Mouse (Mus musculus) embryonic facial prominence, embryonic 11.5 days (tissue): Measurements from ENCODE around the gene Oaz1. TPM values are rescaled to one million over a fixed set of nuclear protein-coding genes. Genes with fewer than 3 reads are reported as not detected.

Experiments
- ATAC-seq: fragments of 200-750 bp; cut with Nextera tagmentation; replicated peaks from 2 replicates; pipeline ENCODE4 v1.8.0; 2017; ENCODE audit warnings: low read depth; ENCODE audit not compliant: insufficient number of reproducible peaks, low FRiP score, low TSS enrichment
- DNase-seq: peaks from one replicate; pipeline ENCODE4 v3.0.0-alpha.2; 2015; ENCODE audit warnings: low spot score
- H3K27ac ChIP-seq: fragments of 300-500 bp; sonication (generic); replicated peaks from 2 replicates; pipeline ENCODE4 v1.5.1; 2014; ENCODE audit warnings: mild to moderate bottlenecking, low read depth, low read length, control low read depth
- H3K27me3 ChIP-seq: fragments of 300-500 bp; sonication (generic); 2 replicates; pipeline ENCODE4 v1.6.1; 2014; ENCODE audit warnings: mild to moderate bottlenecking, low read length, moderate library complexity, mixed read lengths; ENCODE audit not compliant: control insufficient read depth, insufficient read depth
- H3K36me3 ChIP-seq: fragments of 300-500 bp; sonication (generic); replicated peaks from 2 replicates; pipeline ENCODE4 v1.6.1; 2014; ENCODE audit warnings: low read depth, mild to moderate bottlenecking, low read length, moderate library complexity, mixed read lengths; ENCODE audit not compliant: control insufficient read depth, insufficient read depth
- H3K4me1 ChIP-seq: fragments of 300-500 bp; sonication (generic); 2 replicates; pipeline ENCODE4 v1.6.1; 2014; ENCODE audit warnings: low read length, mixed read lengths; ENCODE audit not compliant: control insufficient read depth, insufficient read depth
- H3K4me2 ChIP-seq: fragments of 300-500 bp; sonication (generic); 2 replicates; pipeline ENCODE4 v1.6.1; 2014; ENCODE audit warnings: low read depth, mild to moderate bottlenecking, control low read depth, low read length, moderate library complexity
- H3K4me3 ChIP-seq: fragments of 300-500 bp; sonication (generic); 2 replicates; pipeline ENCODE4 v1.5.1; 2014; ENCODE audit warnings: low read depth, low read length, control low read depth
- H3K9ac ChIP-seq: fragments of 300-500 bp; sonication (generic); replicated peaks from 2 replicates; pipeline ENCODE4 v1.6.1; 2014; ENCODE audit warnings: mild to moderate bottlenecking, control low read depth, low read length
- H3K9me3 ChIP-seq: fragments of 300-500 bp; sonication (generic); replicated peaks from 2 replicates; pipeline ENCODE4 v1.6.1; 2016; ENCODE audit warnings: mild to moderate bottlenecking, low read length, inconsistent platforms, mixed read lengths; ENCODE audit not compliant: control insufficient read depth
- WGBS: fragments of 180-500 bp; shearing (Covaris S2); extraction: QIAGEN DNeasy Blood & Tissue Kit; methylation state at CpG from one replicate; pipeline ENCODE4 v1.1.7; 2014; 5-methylcytosine and 5-hydroxymethylcytosine counted together
- polyA plus RNA-seq: library from polyadenylated mRNA; unstranded; fragments of >200 nt; fragmentation: Nextera tagmentation; extraction: Ambion mirVana; gene quantifications from 2 replicates; pipeline ENCODE4 v1.2.1, GENCODE M21; 2014

Gene Oaz1
- polyA plus RNA-seq, 1 experiment from 2014 or later = 1,818 TPM

DNA sequence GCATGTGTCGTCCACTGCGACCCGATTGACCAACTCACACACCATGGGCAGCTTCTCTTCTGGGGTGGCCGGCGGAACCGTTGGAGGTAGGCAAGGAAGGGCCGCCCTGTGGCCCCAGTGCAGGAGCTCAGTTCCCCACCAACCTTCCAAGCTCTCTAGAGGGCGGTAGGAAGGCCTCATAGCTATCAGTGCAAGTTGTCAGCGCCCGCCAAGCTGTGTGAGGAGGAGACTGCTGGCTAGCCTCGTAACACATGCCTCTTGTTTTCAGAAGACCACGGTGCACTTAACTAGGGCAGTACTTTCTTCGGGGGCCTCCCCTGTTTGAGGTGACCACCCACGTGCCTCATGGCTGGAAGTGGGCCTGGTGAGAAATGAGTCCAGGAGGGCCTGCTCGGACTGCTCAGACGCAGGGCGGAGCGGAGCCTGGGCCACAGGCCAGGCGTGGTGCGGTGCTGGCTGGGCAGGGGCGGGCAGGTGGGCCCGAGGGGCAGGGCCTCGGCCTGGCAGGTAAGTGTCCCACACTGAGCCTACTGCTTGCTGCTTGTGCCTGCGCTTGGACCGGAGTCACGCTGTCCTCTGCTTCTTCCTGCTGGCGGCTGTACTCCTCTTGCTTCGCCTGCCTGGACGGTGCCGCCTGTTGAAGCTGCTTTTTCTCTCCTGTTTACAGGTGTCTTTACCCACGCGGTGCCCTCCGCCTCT, 34.8 kb upstream of the Oaz1 start:
- ATAC-seq (no peak), DNase-seq (no peak)
- peaks cover 33% of the 10 kb centered on the region for H3K36me3 ChIP-seq
- no peaks in the 10 kb centered on the region for H3K9me3 ChIP-seq
- H3K4me3 ChIP-seq = no peak overlapping the region
- no peaks in the 10 kb centered on the region for H3K4me1 ChIP-seq
- H3K27ac ChIP-seq = no peak overlapping the region
- H3K27me3 ChIP-seq = no peaks in the 10 kb centered on the region
- 83% methylated on average over 33 of the region's 33 CpGs for WGBS
- no peak overlapping the region for H3K9ac ChIP-seq
- no peak overlapping the region for H3K4me2 ChIP-seq

DNA sequence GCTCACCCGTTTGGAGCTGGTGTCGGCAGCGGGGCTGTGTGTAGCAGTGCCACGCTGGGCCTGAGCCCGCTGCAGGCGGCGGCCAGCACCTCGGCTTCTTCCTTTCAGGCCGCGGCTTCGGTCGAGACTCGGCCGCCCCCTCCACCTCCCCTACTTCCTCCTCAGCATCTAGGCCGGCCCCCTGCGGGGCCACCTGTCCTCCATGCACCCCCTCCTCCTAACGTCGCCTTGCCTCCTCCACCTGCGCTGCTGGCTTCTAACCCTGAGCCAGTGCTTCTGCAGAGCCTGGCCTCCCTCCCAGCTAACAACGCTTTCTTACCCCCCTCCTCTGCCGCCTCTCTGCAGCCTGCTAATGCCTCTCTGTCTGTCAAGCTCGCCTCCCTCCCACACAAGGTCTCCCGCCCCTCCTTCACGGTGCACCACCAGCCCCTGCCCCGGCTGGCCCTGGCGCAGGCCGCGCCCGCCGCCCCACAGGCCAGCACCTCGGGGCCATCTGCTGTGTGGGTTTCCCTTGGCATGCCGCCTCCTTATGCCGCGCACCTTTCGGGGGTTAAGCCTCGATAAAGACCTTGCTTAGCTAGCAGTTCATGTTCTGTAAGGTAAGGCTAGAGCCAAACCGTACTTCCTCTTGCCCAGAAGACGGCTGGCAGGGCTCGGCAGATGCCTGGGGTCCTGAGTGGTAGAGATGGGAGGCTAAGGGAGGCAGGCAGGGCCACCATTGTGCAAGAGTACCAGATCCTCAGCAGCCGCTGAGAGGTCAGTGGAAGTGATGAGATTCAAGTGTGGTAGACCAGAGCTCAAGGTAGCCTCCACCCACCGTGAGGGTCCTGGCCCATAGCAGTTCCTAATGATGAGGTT, 34.1 kb upstream of the Oaz1 start:
- ATAC-seq = no peak
- no peaks in the 10 kb centered on the region for H3K27me3 ChIP-seq
- no peak overlapping the region for H3K4me3 ChIP-seq

DNA sequence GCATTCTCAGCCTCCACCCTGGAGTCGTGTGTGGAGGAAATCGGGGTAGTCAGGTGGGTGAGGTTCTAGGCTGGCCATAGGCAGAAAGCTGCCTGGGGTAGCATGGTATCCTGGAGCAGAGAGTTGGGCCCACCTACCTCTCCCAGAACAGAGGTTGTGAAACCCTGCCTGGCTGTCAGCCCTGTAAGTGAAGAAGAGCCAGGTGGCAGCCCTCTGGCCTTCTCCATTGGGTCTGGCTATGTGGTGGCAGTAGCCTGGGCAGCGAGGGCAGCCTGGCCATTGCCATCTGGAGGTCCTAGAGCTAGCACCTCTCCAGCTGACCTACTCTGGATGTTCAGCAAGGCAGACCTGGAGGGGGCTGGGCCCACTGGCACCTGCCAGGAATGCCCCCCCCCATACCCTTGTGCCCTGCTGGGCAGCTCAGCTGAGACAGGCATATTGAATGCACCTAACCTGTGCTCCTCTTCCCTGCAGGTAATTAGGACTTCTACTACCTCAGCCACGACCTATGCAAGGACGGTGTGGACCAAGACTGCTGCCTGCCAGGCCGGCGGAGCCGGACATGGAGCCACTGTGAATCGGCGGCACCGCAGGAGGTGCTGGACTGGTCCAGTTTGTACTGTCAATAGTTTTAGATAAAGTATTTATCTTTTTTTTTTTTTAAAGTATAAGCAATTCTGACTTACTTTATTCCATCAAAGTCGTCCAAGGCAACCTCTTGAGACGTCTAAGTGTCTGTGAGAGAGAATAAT, 33.2 kb upstream of the Oaz1 start:
- H3K4me3 ChIP-seq = no peak overlapping the region
- peaks cover 33% of the 10 kb centered on the region for H3K36me3 ChIP-seq
- ATAC-seq = no peak

More for the DNA sequence above, 34.1 kb upstream of the Oaz1 start:
- DNase-seq = no peak
- H3K4me2 ChIP-seq = no peak overlapping the region
- no peak overlapping the region for H3K9ac ChIP-seq
- no peaks in the 10 kb centered on the region for H3K4me1 ChIP-seq
- 74% methylated on average over 41 of the region's 41 CpGs for WGBS
- H3K27ac ChIP-seq = no peak overlapping the region
- peaks cover 33% of the 10 kb centered on the region for H3K36me3 ChIP-seq
- no peaks in the 10 kb centered on the region for H3K9me3 ChIP-seq

DNA sequence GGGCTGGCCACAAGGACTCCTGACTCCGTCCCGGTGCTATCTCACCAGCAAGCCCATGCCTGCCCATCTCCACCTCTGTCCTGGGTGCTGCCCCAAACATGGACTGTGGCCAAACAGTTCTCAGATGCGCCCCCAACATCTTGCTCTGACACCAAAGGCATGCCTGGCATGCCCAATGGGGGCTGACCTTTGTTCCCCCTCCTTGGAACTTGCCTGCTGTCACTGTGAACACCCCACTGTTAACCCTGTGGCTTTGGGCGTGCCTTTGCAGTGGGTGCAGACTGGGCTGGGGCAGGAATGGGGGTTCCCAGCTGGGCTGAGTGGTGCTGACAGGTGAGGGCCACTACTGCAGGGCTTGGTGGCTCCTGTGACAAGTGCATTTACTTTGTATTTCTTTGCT, 32.7 kb upstream of the Oaz1 start:
- H3K9me3 ChIP-seq = no peaks in the 10 kb centered on the region
- no peaks in the 10 kb centered on the region for H3K4me1 ChIP-seq
- H3K27ac ChIP-seq = no peak overlapping the region
- WGBS = 91% methylated on average over 4 of the region's 4 CpGs
- no peak overlapping the region for H3K9ac ChIP-seq
- DNase-seq = no peak
- ATAC-seq = no peak
- no peak overlapping the region for H3K4me2 ChIP-seq
- no peaks in the 10 kb centered on the region for H3K27me3 ChIP-seq
- H3K36me3 ChIP-seq = peaks cover 33% of the 10 kb centered on the region
- H3K4me3 ChIP-seq = no peak overlapping the region

More for the DNA sequence above, 33.2 kb upstream of the Oaz1 start:
- 90% methylated on average over 13 of the region's 13 CpGs for WGBS
- Histone ChIP-seq H3K27ac (no peak overlapping the region), H3K27me3 (no peaks in the 10 kb centered on the region), H3K9me3 (no peaks in the 10 kb centered on the region), H3K4me1 (no peaks in the 10 kb centered on the region), H3K9ac (no peak overlapping the region), H3K4me2 (no peak overlapping the region)
- DNase-seq = no peak

DNA sequence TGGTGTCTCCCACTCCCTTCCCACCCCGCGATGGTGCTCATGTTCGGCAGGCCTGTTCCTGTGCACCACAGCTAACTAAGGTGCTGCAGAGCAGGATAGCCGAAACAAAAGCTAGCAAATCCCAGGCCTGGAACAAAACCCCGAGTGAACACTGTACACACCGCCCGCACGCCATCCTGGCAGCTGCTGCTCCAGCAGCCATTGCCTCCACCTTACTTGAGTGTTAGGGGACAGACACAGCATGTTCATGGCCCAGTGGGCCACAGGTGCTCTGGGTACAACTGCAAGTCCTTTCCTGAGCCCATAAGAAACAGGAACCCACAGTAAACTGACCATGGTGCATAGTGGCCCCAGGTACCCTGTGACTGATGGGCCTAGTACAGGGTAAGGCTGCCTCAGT, 31.7 kb upstream of the Oaz1 start:
- Histone ChIP-seq H3K9me3 (no peaks in the 10 kb centered on the region), H3K4me2 (no peak overlapping the region), H3K27me3 (no peaks in the 10 kb centered on the region), H3K4me3 (no peak overlapping the region), H3K4me1 (no peaks in the 10 kb centered on the region), H3K36me3 (peaks cover 25% of the 10 kb centered on the region), H3K9ac (no peak overlapping the region), H3K27ac (no peak overlapping the region)
- WGBS = 91% methylated on average over 8 of the region's 8 CpGs
- no peak for DNase-seq
- ATAC-seq = no peak

DNA sequence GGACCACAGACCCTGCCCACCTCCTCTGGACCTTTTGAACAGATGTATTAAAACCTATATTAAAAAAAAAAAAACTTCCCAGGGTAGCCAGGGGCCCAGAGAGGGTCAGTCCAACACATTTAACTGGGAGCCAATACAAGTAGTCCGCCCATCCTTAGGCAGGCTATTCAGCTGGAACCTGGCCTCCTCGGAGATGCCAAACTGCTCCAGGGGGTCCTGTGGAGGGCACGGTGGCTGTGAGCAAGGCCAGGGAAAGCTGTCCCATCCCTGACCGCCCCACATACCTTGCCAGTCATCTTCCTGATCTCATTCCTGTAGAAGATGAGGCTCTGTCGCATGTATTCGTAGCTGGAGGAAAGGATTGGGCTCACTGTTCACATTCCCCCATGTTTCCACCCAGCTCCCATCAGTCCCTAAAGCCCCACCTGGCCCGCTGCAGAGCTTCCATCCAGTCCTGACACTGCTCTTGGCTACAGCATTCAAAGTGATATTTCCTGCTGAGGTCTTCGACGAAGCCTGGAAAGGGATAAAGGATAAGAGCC, 30.1 kb upstream of the Oaz1 start:
- H3K36me3 ChIP-seq = peaks cover 15% of the 10 kb centered on the region
- H3K9ac ChIP-seq = no peak overlapping the region
- no peaks in the 10 kb centered on the region for H3K9me3 ChIP-seq
- no peaks in the 10 kb centered on the region for H3K27me3 ChIP-seq
- 84% methylated on average over 9 of the region's 9 CpGs for WGBS
- DNase-seq (no peak), ATAC-seq (no peak)
- H3K4me1 ChIP-seq = no peaks in the 10 kb centered on the region
- no peak overlapping the region; the same call in 1 of the 2 replicates for H3K4me2 ChIP-seq
- peak overlapping the region; percentile 87 for H3K4me3 ChIP-seq
- H3K27ac ChIP-seq = no peak overlapping the region

DNA sequence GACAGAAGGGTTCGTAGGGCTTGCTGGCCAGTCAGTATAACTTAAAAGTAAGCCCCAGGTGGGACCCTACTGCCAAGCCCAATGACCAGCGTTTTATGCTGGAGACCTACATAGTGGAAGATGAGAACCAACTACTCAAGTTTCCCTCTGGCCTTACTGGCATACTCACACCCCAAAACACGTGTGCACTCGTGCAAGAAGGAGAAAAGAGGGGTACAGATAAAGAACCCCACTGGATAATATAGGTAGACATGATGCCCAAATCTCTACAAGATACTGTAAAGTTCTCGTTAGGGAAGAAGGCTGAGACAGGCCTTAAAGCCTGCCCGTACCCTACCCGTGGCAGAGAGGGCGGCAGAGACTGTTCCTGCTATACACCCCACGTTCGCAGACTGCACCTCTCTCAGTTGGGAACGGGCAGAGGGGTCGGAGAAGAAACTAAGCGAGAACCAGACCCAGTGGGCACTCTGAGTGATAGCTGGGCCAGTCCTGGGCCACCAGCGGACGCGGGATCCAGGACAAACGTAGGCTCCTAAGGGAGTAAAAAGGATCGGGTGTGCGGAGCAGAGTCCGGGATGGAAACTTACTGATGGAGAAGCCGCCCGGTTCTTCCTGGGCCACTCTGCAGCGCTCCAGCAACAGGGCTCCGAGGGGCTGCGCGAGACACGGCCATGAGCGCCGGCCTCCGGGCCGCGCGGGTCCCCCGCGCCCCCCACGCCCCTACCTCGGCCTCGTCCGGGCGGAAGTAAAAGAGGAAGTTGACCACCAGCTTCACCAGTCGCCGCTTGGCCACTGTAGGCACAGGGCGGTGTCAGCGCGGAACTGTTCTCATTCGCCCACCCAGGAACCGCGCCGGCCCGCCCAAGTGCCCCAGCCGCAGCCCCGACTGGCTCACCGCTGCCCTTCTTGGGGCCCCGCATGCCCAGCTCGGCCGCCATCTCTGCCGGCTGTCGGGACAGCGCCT, 29.0 kb upstream of the Oaz1 start:
- Histone ChIP-seq H3K36me3 (peaks cover 12% of the 10 kb centered on the region), H3K27ac (peak overlapping the region; percentile 96), H3K27me3 (no peaks in the 10 kb centered on the region), H3K4me2 (peak overlapping the region; percentile 89), H3K4me3 (peak overlapping the region; percentile 87), H3K9ac (peak overlapping the region; percentile 94), H3K4me1 (no peaks in the 10 kb centered on the region), H3K9me3 (no peaks in the 10 kb centered on the region)
- ATAC-seq = peak; percentile 63
- no peak for DNase-seq
- 2% methylated on average over 59 of the region's 59 CpGs for WGBS
